Mouse (Mus musculus) CD4-positive, CD25-positive, alpha-beta regulatory T cell, adult 2 months (primary cell): ENCODE data around the gene Gm5105.

Experiments used
- DNase-seq: peaks from one replicate; pipeline ENCODE4 v3.0.0-alpha.2; 2012; ENCODE audit warnings: low read depth, low spot score

Gene Gm5105

DNA sequence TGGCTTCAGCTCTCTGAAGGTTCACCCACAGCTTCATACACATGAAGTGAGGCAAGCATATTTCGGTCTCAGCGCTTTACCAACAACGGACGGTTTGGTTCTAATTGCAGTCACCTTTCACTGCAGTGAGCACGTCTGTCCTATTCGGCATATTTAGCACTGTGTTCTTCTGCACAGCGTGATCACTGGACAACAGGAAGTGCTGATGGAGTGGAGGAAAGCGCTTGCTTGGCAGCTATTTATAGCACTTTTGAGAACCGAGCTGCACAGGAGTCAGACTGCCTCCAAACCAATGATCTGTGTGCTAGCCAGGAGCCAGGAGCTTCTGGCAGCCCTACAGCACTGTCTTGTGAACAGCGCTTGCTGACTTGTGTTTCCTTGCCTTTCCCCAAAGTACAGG, 40.9 kb downstream of the Gm5105 start:
- DNase-seq: no peak

- no peak for DNase-seq
These were observed 44.5 kb downstream of the Gm5105 start for GRCm38 (mm10) chr3:138022651-138023050.

DNA sequence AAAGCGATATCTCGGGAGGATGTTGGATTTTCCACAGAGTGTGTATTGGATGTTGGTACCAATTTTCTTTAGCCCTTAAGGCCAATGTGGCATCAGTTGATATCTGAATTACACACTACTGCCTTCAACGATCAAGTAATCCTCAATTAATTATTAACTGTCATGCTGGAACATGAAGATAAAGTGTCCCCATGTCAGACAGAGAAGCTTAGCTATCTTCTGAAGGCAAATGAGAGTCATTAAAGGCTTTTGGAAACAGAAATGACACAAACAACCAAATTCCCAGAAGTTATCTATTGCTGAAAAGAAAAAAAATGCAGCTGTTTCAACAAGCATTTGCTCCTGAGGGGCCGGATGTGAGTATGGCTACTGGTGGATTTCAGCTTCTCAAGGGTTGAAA, 45.2 kb downstream of the Gm5105 start:
- no peak for DNase-seq

- DNase-seq: no peak
These were observed 50.4 kb downstream of the Gm5105 start for GRCm38 (mm10) chr3:138016810-138017209.

GRCm38 (mm10) chr3:138014725-138015124, 52.5 kb downstream of the Gm5105 start:
- DNase-seq: no peak

DNA sequence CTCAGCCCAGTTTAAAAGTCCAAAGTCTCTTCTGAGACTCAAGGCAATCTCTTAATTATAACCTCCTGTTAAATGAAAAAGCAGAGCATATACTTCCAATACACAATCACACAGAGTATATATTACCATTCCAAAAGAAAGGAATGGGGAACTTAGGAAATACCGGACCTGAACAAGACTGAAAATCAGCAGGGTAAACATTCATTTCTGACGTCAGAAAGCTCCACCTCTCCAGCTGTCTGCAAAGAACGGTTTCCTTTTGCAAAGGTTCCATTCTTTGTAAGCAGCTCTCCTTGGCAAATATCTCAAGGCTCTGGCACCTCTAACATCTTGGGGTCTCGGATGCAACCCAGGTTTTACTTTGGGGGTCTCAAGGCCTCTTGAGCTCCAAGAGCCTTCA, 54.8 kb downstream of the Gm5105 start:
- peak; percentile 31 for DNase-seq

- DNase-seq: peak; percentile 63
These were observed 59.0 kb downstream of the Gm5105 start for GRCm38 (mm10) chr3:138008152-138008551.

- DNase-seq: peak; percentile 26
These were observed 60.3 kb downstream of the Gm5105 start for GRCm38 (mm10) chr3:138006896-138007295.

DNA sequence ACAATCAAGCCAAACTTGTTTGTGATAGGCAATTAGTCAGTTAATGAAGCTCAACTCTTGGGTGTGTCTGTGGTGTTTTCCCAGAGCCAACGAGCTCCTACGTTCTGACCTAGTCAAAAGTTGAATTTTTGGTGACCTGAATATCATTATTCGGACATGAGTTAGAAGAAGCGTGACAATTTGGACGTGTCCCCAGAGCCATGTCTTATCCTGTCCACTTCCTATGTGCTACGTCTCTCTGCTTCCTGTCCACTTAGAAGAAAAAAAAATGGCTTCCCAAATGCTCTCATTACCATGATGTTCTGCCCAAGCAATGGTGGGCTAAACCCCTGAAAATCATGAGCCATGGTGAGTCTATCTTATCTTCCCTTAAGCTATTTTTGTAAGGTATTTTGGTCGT, 63.9 kb downstream of the Gm5105 start:
- no peak for DNase-seq

DNA sequence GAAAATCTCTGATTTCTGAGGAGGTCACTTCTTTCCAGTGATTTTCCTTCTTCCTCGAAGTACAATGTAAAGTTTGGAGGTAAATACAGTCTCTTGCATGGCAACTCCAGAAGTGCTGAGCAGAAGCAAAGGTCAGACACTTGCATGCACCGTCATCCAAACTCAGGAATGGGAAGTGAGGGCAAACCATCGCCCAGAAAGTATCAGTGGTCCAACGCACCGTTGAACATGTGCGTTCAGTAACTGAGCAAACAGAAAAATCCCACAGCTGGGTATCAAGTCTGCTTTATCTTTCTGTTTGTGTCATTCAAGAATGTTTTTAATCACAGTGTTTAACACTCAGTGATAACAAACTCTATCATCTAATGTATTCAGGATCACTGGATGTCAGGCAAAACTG, 64.6 kb downstream of the Gm5105 start:
- DNase-seq: no peak

GRCm38 (mm10) chr3:138001865-138002264, 65.3 kb downstream of the Gm5105 start:
- DNase-seq: peak; percentile 45

- peak; percentile 33 for DNase-seq
These were observed 66.5 kb downstream of the Gm5105 start for GRCm38 (mm10) chr3:138000724-138001069.

DNA sequence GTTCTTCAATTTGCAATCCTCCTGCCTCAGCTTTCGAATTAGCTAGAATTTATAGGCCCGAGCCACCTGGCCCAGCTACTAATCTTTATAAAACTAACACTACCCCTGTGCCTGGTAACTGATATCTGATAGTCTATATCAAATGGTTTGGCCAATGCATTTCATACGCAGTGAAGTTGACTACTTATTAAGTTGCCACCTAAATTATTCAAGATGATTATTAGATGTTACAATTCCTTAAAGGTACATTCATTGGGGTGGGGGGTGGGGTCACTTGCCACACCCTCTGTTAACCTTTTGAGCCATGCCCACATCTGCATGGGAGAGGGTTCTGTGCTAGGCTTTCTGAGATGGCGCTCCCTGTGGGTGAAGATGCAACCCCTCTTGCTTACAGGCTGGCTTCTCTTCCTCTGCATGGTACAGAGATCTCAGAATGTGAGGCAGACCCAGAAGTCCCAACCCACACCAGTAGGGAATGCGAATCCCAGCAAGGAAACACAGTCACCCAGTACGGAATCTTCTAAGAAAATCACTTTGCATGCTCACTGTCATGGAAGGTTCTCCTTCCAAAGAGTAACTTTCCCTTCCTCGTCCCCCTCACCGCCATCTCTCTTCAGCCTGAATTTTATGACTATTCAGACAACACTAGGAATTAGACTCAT, 67.0 kb downstream of the Gm5105 start:
- no peak for DNase-seq

DNA sequence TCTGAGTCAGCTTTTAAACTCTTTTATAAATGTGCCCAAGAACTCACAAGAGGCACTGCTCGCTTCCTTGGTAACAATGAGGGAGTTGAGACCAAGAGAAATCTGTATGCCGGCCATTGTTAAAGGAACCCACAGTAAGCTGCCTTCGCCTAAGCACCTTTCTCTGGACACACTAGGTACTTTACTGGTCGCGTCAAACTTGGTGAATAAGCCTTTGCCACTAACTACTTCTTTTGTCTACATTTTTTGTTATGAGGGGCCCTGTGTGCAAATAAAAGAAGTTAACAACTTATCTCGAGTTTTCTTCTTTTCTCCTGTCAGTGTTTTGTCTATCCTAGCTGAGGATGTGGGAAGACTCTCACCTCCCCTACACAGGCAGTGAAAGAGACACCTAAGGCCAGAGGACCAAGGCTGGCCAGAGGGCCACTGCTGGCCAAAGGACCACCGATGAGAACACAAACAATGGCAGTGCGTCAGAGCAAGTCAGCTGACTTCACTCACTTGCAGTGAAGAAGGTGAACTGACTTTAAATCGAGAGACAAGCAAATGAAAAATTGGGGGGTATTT, 67.9 kb downstream of the Gm5105 start:
- DNase-seq: peak; percentile 33
